ENCODE assay signal across 30 mouse cellular contexts in genomic region chr10:75499791-75500190, GRCm38 (mm10). TPM values are rescaled to one million over a fixed set of nuclear protein-coding genes. Genes with fewer than 3 reads are reported as not detected.
DNase-seq lines count a peak whose midpoint lies in the region; ATAC-seq and TF ChIP-seq lines count a peak whose summit lies in the region.
"Had no signal": no experiment of that assay in that cellular context is flagged by ENCODE, and none has a peak within 500 bp of the region (broad histone marks: within the 10 kb centered on the region; RNA-seq: fewer than 3 reads in every experiment).

No protein-coding gene starts in this region.

- H3K4me3 ChIP-seq in heart, embryonic 16.5 days (ENCODE audit: low read length): no peak overlapping the region
- H3K4me3 ChIP-seq in heart, embryonic 10.5 days: no peak overlapping the region
- no peak overlapping the region for H3K4me3 ChIP-seq in liver, embryonic 11.5 days (ENCODE audit: low read depth, low read length)
- H3K4me3 ChIP-seq in liver, postnatal 0 days (ENCODE audit: low read depth, low read length): no peak overlapping the region
- H3K4me3 ChIP-seq: hindbrain, embryonic 13.5 days; kidney, embryonic 15.5 days; left cerebral cortex, adult 2 months; limb, embryonic 15.5 days; midbrain, embryonic 10.5 days; myocyte; neural tube, embryonic 13.5 days had no signal

- no peak for TF ChIP-seq CTCF in liver, postnatal 0 days (IDR thresholded peaks at IDR 0.05; ENCODE audit: low read depth)

- no peaks in the 10 kb centered on the region for H3K27me3 ChIP-seq in heart, embryonic 16.5 days (ENCODE audit: control insufficient read depth, insufficient read depth, low read length)
- no peaks in the 10 kb centered on the region for H3K27me3 ChIP-seq in heart, embryonic 10.5 days (ENCODE audit: insufficient read depth, poor library complexity, severe bottlenecking)
- H3K27me3 ChIP-seq in liver, embryonic 11.5 days (replicated peaks; ENCODE audit: control insufficient read depth, insufficient read depth, low read length): no peaks in the 10 kb centered on the region
- no peaks in the 10 kb centered on the region for H3K27me3 ChIP-seq in liver, postnatal 0 days (ENCODE audit: insufficient read depth, low read length)
- H3K27me3 ChIP-seq: CH12.LX; hindbrain, embryonic 13.5 days; kidney, embryonic 15.5 days; limb, embryonic 15.5 days; neural tube, embryonic 13.5 days had no signal

- peak overlapping the region; percentile 16; the same call in 1 of the 2 replicates for H3K4me2 ChIP-seq in heart, embryonic 16.5 days (ENCODE audit: low read depth, low read length)
- H3K4me2 ChIP-seq in liver, embryonic 11.5 days: peak overlapping the region; percentile 21
- H3K4me2 ChIP-seq in liver, postnatal 0 days (ENCODE audit: low read depth, low read length): peak overlapping the region; percentile 1; the same call in 1 of the 2 replicates
- H3K4me2 ChIP-seq: hindbrain, embryonic 13.5 days; kidney, embryonic 15.5 days; limb, embryonic 15.5 days; neural tube, embryonic 13.5 days had no signal

- peaks cover 4% of the 10 kb centered on the region for H3K4me1 ChIP-seq in heart, embryonic 16.5 days (ENCODE audit: control insufficient read depth, insufficient read depth, low read length)
- H3K4me1 ChIP-seq in heart, embryonic 10.5 days: peaks cover 10% of the 10 kb centered on the region
- peaks cover 10% of the 10 kb centered on the region; the same call in 1 of the 2 replicates for H3K4me1 ChIP-seq in liver, embryonic 11.5 days (replicated peaks; ENCODE audit: control insufficient read depth, insufficient read depth, low read length)
- peaks cover 21% of the 10 kb centered on the region for H3K4me1 ChIP-seq in liver, postnatal 0 days (ENCODE audit: insufficient read depth)
- H3K4me1 ChIP-seq: hindbrain, embryonic 13.5 days; kidney, embryonic 15.5 days; limb, embryonic 15.5 days; midbrain, embryonic 10.5 days; neural tube, embryonic 13.5 days had no signal

- no peak overlapping the region for H3K9ac ChIP-seq in heart, embryonic 16.5 days (ENCODE audit: low read length)
- H3K9ac ChIP-seq in liver, embryonic 11.5 days (ENCODE audit: low read depth, low read length): no peak overlapping the region
- H3K9ac ChIP-seq in liver, postnatal 0 days (replicated peaks): 0 out of 2 replicates have a peak overlapping the region, but pooled peaks have one; percentile 9
- H3K9ac ChIP-seq: hindbrain, embryonic 13.5 days; kidney, embryonic 15.5 days; limb, embryonic 15.5 days; neural tube, embryonic 13.5 days had no signal

- ATAC-seq in heart, embryonic 16.5 days (replicated peaks; ENCODE audit: extremely low read depth, insufficient read depth, low FRiP score): no peak
- no peak for ATAC-seq in liver, embryonic 11.5 days (replicated peaks; ENCODE audit: low FRiP score)
- ATAC-seq in liver, postnatal 0 days: no peak
- ATAC-seq: forebrain, embryonic 16.5 days; lung, postnatal 0 days; midbrain, embryonic 16.5 days had no signal

- H3K27ac ChIP-seq in heart, embryonic 16.5 days (ENCODE audit: low read length): no peak overlapping the region
- H3K27ac ChIP-seq in heart, embryonic 10.5 days: no peak overlapping the region
- no peak overlapping the region for H3K27ac ChIP-seq in liver, embryonic 11.5 days (ENCODE audit: low read depth, low read length)
- H3K27ac ChIP-seq in liver, postnatal 0 days (ENCODE audit: low read depth): peak overlapping the region; percentile 70; the same call in 1 of the 2 replicates
- H3K27ac ChIP-seq: hindbrain, embryonic 13.5 days; kidney, embryonic 15.5 days; left cerebral cortex, adult 2 months; limb, embryonic 15.5 days; macrophage; midbrain, embryonic 10.5 days; neural tube, embryonic 13.5 days; stomach, postnatal 0 days had no signal

- H3K9me3 ChIP-seq in heart, embryonic 16.5 days (replicated peaks; ENCODE audit: control insufficient read depth, low read length): no peaks in the 10 kb centered on the region
- H3K9me3 ChIP-seq in heart, embryonic 10.5 days: no peaks in the 10 kb centered on the region
- no peaks in the 10 kb centered on the region; the same call in 1 of the 2 replicates for H3K9me3 ChIP-seq in liver, embryonic 11.5 days (ENCODE audit: control insufficient read depth, low read length)
- no peaks in the 10 kb centered on the region for H3K9me3 ChIP-seq in liver, postnatal 0 days (ENCODE audit: low read length)
- H3K9me3 ChIP-seq: hindbrain, embryonic 13.5 days; kidney, embryonic 15.5 days; limb, embryonic 15.5 days; midbrain, embryonic 10.5 days; neural tube, embryonic 13.5 days had no signal

- H3K36me3 ChIP-seq in heart, embryonic 16.5 days (ENCODE audit: control insufficient read depth, insufficient read depth): 0 out of 2 replicates have a peak, but pooled peaks cover 3% of the 10 kb centered on the region
- peaks cover 5% of the 10 kb centered on the region; the same call in 1 of the 2 replicates for H3K36me3 ChIP-seq in heart, embryonic 10.5 days
- no peaks in the 10 kb centered on the region for H3K36me3 ChIP-seq in liver, embryonic 11.5 days (ENCODE audit: control insufficient read depth, insufficient read depth, low read length)
- H3K36me3 ChIP-seq in liver, postnatal 0 days (replicated peaks; ENCODE audit: insufficient read depth, low read length): peaks cover 4% of the 10 kb centered on the region
- H3K36me3 ChIP-seq: limb, embryonic 15.5 days; midbrain, embryonic 10.5 days had no signal

- no peak for TF ChIP-seq EP300 in liver, postnatal 0 days (IDR thresholded peaks at IDR 0.05; ENCODE audit: low read depth)

- no peak for DNase-seq in heart, embryonic 10.5 days (ENCODE audit: low spot score)
- peak; percentile 12 for DNase-seq in ZHBTc4 (ENCODE audit: low read depth, low spot score)
- no peak for DNase-seq in liver, embryonic 11.5 days (ENCODE audit: low spot score)
- DNase-seq in liver, postnatal 0 days: no peak
- DNase-seq in kidney, postnatal 4 days: no peak
- DNase-seq in urinary bladder, postnatal 14 days (ENCODE audit: low spot score): no peak
- DNase-seq: adrenal gland, postnatal 25 days; B cell, adult 2 months; cerebellum, adult 9-10 months; gastrocnemius, postnatal 10 days; heart, postnatal 10 days; layer of hippocampus, adult 9-11 months; left cerebral cortex, postnatal 4 days; right cerebral cortex, adult 18-20 months; thymus, adult 2 months; thymus, postnatal 4 days had no signal

- WGBS in heart, embryonic 16.5 days: 51% methylated on average over 3 of the region's 3 CpGs
- 53% methylated on average over 3 of the region's 3 CpGs for WGBS in heart, embryonic 10.5 days
- 55% methylated on average over 3 of the region's 3 CpGs for WGBS in liver, embryonic 11.5 days
- 52% methylated on average over 3 of the region's 3 CpGs for WGBS in liver, postnatal 0 days (ENCODE audit: insufficient replicate concordance)

RNA-seq across cellular contexts. Expression of gene Snrpd3, which starts 17.6 kb away (rescaled TPM):
- polyA plus RNA-seq in heart, embryonic 16.5 days (2015; fragmentation: Nextera tagmentation; extraction: Ambion mirVana): 90.4 and 90.5 TPM in 2 replicates
- 139 and 148 TPM in 2 replicates for polyA plus RNA-seq in heart, embryonic 10.5 days (2016; fragmentation: Nextera tagmentation; extraction: Ambion mirVana)
- polyA plus RNA-seq in liver, embryonic 11.5 days (2014; fragmentation: Nextera tagmentation; extraction: Ambion mirVana): 272 and 328 TPM in 2 replicates
- 51.9 and 58.8 TPM in 2 replicates for polyA plus RNA-seq in liver, postnatal 0 days (2015; fragmentation: Nextera tagmentation; extraction: Ambion mirVana)

RNA-seq across cellular contexts. Expression of gene Gucd1, which starts 18.0 kb away (rescaled TPM):
- 26.9 and 28.5 TPM in 2 replicates for polyA plus RNA-seq in heart, embryonic 16.5 days (2015; fragmentation: Nextera tagmentation; extraction: Ambion mirVana)
- 24.0 and 28.8 TPM in 2 replicates for polyA plus RNA-seq in heart, embryonic 10.5 days (2016; fragmentation: Nextera tagmentation; extraction: Ambion mirVana)
- 44.5 and 48.8 TPM in 2 replicates for polyA plus RNA-seq in liver, embryonic 11.5 days (2014; fragmentation: Nextera tagmentation; extraction: Ambion mirVana)
- polyA plus RNA-seq in liver, postnatal 0 days (2015; fragmentation: Nextera tagmentation; extraction: Ambion mirVana): 45.2 and 45.6 TPM in 2 replicates
